Mouse (Mus musculus) liver (tissue): Measurements from ENCODE around the gene Clspn.

Experiments
- DNase-seq: peaks from one replicate; pipeline ENCODE4 v3.0.0-alpha.2; 2020; ENCODE audit warnings: mixed read lengths

The Clspn gene

GRCm38 (mm10) chr4:126641901-126642300 lies 85.2 kb downstream of the Clspn start:
- no peak for DNase-seq
